Mouse (Mus musculus) myocyte (in vitro differentiated cells): ENCODE data around the gene Ptcra. TPM values are rescaled to one million over a fixed set of nuclear protein-coding genes. Genes with fewer than 3 reads are reported as not detected.

Source experiments
- H3K27me3 ChIP-seq: one replicate; pipeline ENCODE4 v1.6.1; 2011; ENCODE audit not compliant: control insufficient read depth, insufficient read depth, insufficient read length
- H3K36me3 ChIP-seq: one replicate; pipeline ENCODE4 v1.6.1; 2011; ENCODE audit not compliant: control insufficient read depth, insufficient read depth
- H3K4me2 ChIP-seq: one replicate; pipeline ENCODE4 v1.6.1; 2011; ENCODE audit warnings: low read depth, control low read depth
- H3K4me3 ChIP-seq: one replicate; pipeline ENCODE4 v1.5.1; 2011; ENCODE audit warnings: mild to moderate bottlenecking, control low read depth, moderate library complexity
- H3K79me2 ChIP-seq: one replicate; pipeline ENCODE4 v1.6.1; 2011; ENCODE audit not compliant: control insufficient read depth, insufficient read depth
- H3ac ChIP-seq: one replicate; pipeline ENCODE4 v1.6.1; 2011; ENCODE audit not compliant: control insufficient read depth, insufficient read length
- CEBPB ChIP-seq: IDR thresholded peaks from 2 replicates; pipeline ENCODE4 v1.6.1; 2011; ENCODE audit warnings: mild to moderate bottlenecking, moderate library complexity; ENCODE audit not compliant: poor library complexity, insufficient read depth, severe bottlenecking
- E2F4 ChIP-seq: IDR thresholded peaks from one replicate; pipeline ENCODE4 v1.6.1; 2011; ENCODE audit warnings: mild to moderate bottlenecking, control low read depth, moderate library complexity; ENCODE audit not compliant: insufficient read depth
- MAX ChIP-seq: IDR thresholded peaks from one replicate; pipeline ENCODE4 v1.6.1; 2011; ENCODE audit warnings: low read depth, mild to moderate bottlenecking, control low read depth
- MYOD1 ChIP-seq, 3 experiments: IDR thresholded peaks; one replicate each; pipeline ENCODE4 v1.6.1; 2011; ENCODE audit warnings: control low read depth in 2 of 3, low read depth in 2 of 3, mild to moderate bottlenecking in 2 of 3, moderate library complexity in 1 of 3; ENCODE audit not compliant: insufficient read length in 2 of 3, control insufficient read depth in 1 of 3
- MYOG ChIP-seq, 3 experiments: IDR thresholded peaks; one replicate each; pipeline ENCODE4 v1.6.1; 2011; ENCODE audit warnings: control low read depth in 2 of 3, low read depth in 2 of 3, mild to moderate bottlenecking in 2 of 3; ENCODE audit not compliant: insufficient read length in 2 of 3, control insufficient read depth in 1 of 3, insufficient read depth in 1 of 3
- POLR2A ChIP-seq: IDR thresholded peaks from one replicate; pipeline ENCODE4 v1.6.1; 2011; ENCODE audit warnings: low read depth, mild to moderate bottlenecking, control low read depth, moderate library complexity; ENCODE audit not compliant: insufficient read length
- POLR2AphosphoS2 ChIP-seq: IDR thresholded peaks from one replicate; pipeline ENCODE4 v1.6.1; 2011; ENCODE audit warnings: low read depth, control low read depth; ENCODE audit not compliant: insufficient read length
- REST ChIP-seq: IDR thresholded peaks from one replicate; pipeline ENCODE4 v1.6.1; 2011; ENCODE audit warnings: mild to moderate bottlenecking, control low read depth, moderate library complexity; ENCODE audit not compliant: insufficient read depth, insufficient read length
- SRF ChIP-seq: IDR thresholded peaks from one replicate; pipeline ENCODE4 v1.6.1; 2011; ENCODE audit warnings: low read depth; ENCODE audit not compliant: control insufficient read depth, insufficient read length
- TCF12 ChIP-seq: IDR thresholded peaks from one replicate; pipeline ENCODE4 v1.6.1; 2011; ENCODE audit warnings: mild to moderate bottlenecking, control low read depth; ENCODE audit not compliant: poor library complexity, insufficient read depth, severe bottlenecking
- TCF3 ChIP-seq: IDR thresholded peaks from one replicate; pipeline ENCODE4 v1.6.1; 2011; ENCODE audit warnings: low read depth, control low read depth; ENCODE audit not compliant: insufficient read length
- USF1 ChIP-seq: IDR thresholded peaks from one replicate; pipeline ENCODE4 v1.6.1; 2011; ENCODE audit warnings: low read depth, mild to moderate bottlenecking, control low read depth, moderate library complexity
- polyA plus RNA-seq: library from polyadenylated mRNA; unstranded; fragments of >200 nt; fragmentation: generic; extraction: Trizol; gene quantifications from one replicate; pipeline ENCODE4 v1.2.1, GENCODE M21; 2012; ENCODE audit warnings: missing spikeins

The Ptcra gene
- polyA plus RNA-seq, 1 experiment: 0.06 TPM

- H3K79me2 ChIP-seq: peaks cover 28% of the 10 kb centered on the region
- no peak for TF ChIP-seq TCF3
- 0 out of 2 replicates have a peak, but pooled peaks have one; percentile 57 for TF ChIP-seq CEBPB
- peak; percentile 44 for TF ChIP-seq E2F4
- TF ChIP-seq POLR2AphosphoS2: peak; percentile 39
- TF ChIP-seq MYOG (IDR thresholded peaks at IDR 0.05; ENCODE audit: control insufficient read depth in 1 of 3, insufficient read depth in 1 of 3, insufficient read length in 2 of 3, low read depth in 2 of 3): peak in 1 of 3 experiments; percentile 44
- TF ChIP-seq SRF: no peak
- peak; percentile 71 for TF ChIP-seq USF1
- TF ChIP-seq POLR2A: peak; percentile 50
- peak within 1 kb of the TSS; percentile 59 for H3K4me3 ChIP-seq
- no peaks in the 10 kb centered on the region for H3K27me3 ChIP-seq
- no peaks in the 10 kb centered on the region for H3K36me3 ChIP-seq
- peak within 1 kb of the TSS; percentile 96 for H3K4me2 ChIP-seq
- H3ac ChIP-seq: peak within 1 kb of the TSS; percentile 41
Measured at GRCm38 (mm10) chr17:46751794-46752556, 11.5 kb downstream of the Ptcra start, which contains the start of gene Cnpy3. Gene Cnpy3 (minus strand): TSS chr17:46752214.

DNA sequence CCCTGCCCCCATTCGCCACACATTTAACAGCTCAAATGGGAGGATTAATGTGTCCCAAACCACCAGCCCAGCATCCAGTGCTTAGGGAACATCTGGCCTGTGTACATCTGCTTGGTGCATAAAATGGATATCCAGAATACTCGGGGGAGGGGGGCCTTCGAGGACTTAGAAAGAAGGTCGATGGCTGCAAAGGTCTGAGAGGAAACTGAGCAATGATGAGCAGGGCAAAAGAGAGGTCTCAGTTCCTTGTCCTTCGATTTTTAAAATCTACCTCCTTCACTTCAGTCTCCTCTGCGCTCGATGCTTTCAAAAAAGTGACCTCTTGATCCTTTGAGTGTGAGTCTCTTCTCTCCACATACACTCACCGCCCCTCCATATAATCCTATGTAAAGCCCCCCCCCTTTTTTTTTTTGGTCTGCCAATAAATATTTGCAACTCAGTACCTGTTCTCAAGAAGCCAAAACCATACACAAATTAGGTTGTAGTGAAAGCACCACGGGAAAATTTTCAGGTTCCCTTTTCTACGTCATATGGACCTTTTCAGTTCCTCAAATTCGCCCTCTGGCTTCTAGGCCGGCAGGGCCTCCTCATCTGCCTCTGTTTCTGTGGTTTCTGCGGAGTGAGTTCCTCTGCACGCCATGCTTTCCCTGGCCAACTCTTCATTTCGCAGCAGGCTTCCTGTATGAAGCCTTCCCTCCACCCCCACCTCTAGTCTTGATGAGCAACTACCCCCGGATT, 12.3 kb downstream of the Ptcra start:
- H3K4me2 ChIP-seq: peak overlapping the region; percentile 96
- no peaks in the 10 kb centered on the region for H3K27me3 ChIP-seq
- peak overlapping the region; percentile 41 for H3ac ChIP-seq
- no peaks in the 10 kb centered on the region for H3K36me3 ChIP-seq
- peaks cover 28% of the 10 kb centered on the region for H3K79me2 ChIP-seq
- H3K4me3 ChIP-seq: peak overlapping the region; percentile 59
- TF ChIP-seq POLR2AphosphoS2: no peak

DNA sequence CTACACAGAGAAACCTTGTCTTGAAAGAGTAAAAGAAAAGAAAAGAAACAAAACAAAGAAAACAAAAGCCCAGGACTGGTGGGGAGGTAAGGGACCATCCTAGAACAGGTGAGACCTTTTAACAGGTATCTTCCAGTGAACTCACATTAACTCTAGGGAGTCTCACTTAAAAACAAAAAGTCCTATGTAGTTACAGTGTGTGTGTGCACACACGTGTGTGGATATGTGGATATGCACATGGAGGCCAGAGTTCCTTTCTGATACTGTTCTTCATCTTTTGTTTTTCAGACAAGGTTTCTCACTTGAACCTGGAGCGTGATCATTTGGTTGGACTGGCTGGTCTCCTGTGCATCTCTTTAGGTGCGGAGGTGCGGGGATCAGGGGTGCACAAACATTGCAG, 12.9 kb downstream of the Ptcra start:
- Histone ChIP-seq H3K36me3 (no peaks in the 10 kb centered on the region), H3K4me3 (peak overlapping the region; percentile 59), H3K4me2 (peak overlapping the region; percentile 96), H3K27me3 (no peaks in the 10 kb centered on the region), H3ac (no peak overlapping the region), H3K79me2 (peaks cover 28% of the 10 kb centered on the region)
- TF ChIP-seq E2F4 (no peak), CEBPB (no peak), MYOG (IDR thresholded peaks at IDR 0.05; ENCODE audit: control insufficient read depth in 1 of 3, insufficient read depth in 1 of 3, insufficient read length in 2 of 3, low read depth in 2 of 3) (no peak), USF1 (no peak), TCF3 (no peak), POLR2AphosphoS2 (no peak)

DNA sequence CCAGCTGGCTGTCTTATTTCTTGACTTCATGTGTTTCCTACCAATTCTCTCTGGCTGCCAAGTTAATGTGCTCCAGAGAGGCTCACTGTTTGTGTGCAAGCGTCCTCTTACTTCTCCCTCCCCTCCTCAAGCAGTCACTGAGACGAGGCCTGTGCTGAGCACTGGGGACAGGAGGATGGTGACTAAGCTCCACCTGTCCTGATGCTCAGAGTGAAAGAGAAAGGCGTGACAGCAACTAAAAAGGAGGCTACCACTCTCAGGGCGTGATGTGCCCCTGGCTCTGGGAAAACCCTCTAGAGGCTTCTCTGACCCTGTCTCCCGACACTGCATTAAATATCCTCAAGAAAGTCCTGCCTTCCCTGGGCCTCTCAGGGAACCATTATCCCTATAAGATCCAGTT, 14.2 kb downstream of the Ptcra start:
- Histone ChIP-seq H3K4me3 (no peak overlapping the region), H3K4me2 (no peak overlapping the region), H3ac (no peak overlapping the region), H3K27me3 (no peaks in the 10 kb centered on the region), H3K36me3 (no peaks in the 10 kb centered on the region), H3K79me2 (peaks cover 28% of the 10 kb centered on the region)
- TF ChIP-seq MYOG (IDR thresholded peaks at IDR 0.05; ENCODE audit: control insufficient read depth in 1 of 3, insufficient read depth in 1 of 3, insufficient read length in 2 of 3, low read depth in 2 of 3) (no peak), REST (no peak), TCF12 (no peak), USF1 (no peak), MYOD1 (IDR thresholded peaks at IDR 0.05; ENCODE audit: control insufficient read depth in 1 of 3, insufficient read length in 2 of 3, low read depth in 2 of 3) (no peak), CEBPB (no peak), POLR2A (no peak)

- H3K79me2 ChIP-seq: peaks cover 28% of the 10 kb centered on the region
- H3K4me2 ChIP-seq: no peak overlapping the region
- no peak overlapping the region for H3K4me3 ChIP-seq
- H3K36me3 ChIP-seq: no peaks in the 10 kb centered on the region
- no peak overlapping the region for H3ac ChIP-seq
- no peaks in the 10 kb centered on the region for H3K27me3 ChIP-seq
- no peak for TF ChIP-seq MAX
- no peak for TF ChIP-seq POLR2A
- no peak for TF ChIP-seq TCF12
- no peak for TF ChIP-seq CEBPB
- TF ChIP-seq REST: no peak
Measured at GRCm38 (mm10) chr17:46747806-46748205, 15.7 kb downstream of the Ptcra start.
